Mouse (Mus musculus) E14TG2a.4 (cell line): Measurements from ENCODE around the gene Cpne7.

Experiments
- CTCF ChIP-seq: conservative IDR thresholded peaks from 2 replicates; pipeline ENCODE4 v1.5.1; 2014; ENCODE audit warnings: low read length
- NANOG ChIP-seq: IDR thresholded peaks from 2 replicates; pipeline ENCODE4 v1.6.1; 2014; ENCODE audit warnings: borderline replicate concordance, low read length, mixed read lengths
- POU5F1 ChIP-seq: IDR thresholded peaks from 2 replicates; pipeline ENCODE4 v1.6.1; 2014; ENCODE audit warnings: low read length, borderline replicate concordance

DNA sequence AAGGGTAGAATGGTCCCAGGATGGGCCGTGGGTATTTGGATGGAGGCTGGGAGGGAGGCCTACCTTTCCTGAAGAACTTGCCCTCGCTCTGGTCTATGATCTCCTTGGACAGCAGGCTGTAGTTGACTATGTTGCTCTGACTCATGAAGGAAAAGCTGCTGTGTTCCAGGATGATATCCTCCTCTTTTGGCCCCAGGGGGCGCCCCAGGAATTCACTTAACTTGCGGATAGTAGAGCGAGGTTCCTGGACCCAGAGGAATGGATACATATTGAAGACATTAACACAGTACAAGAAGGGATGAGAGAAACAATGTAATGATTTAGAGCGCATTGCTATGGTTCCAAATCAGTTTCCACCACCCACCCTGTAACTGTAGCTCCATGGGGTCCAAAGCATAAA, 28.1 kb downstream of the Cpne7 start:
- TF ChIP-seq CTCF (no peak; the same call in 1 of the 2 replicates), NANOG (no peak), POU5F1 (no peak)
